ENCODE assay signal across 8 mouse cellular contexts in the genomic region with DNA sequence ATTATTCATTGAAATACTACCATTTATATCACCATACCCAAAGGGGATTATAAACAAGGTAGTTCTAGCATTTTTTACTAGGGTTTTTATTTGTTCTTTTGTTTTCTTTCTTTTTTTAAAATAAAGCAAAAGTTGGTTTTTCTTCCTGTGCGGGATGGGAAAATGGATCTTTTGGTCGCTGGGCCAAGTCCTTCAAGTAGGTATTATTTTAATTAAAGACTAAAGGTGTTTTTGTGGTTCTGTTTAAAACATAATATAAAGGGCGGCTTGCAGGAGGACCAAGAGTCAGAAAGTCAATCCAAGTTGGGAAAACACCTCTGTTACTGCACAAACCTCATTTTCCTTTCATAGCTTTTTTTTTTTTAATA. TPM values are rescaled to one million over a fixed set of nuclear protein-coding genes. Genes with fewer than 3 reads are reported as not detected.
DNase-seq lines count a peak whose midpoint lies in the region; ATAC-seq and TF ChIP-seq lines count a peak whose summit lies in the region.

No protein-coding gene starts in this region.

- TF ChIP-seq EP300 in MEL (IDR thresholded peaks at IDR 0.05; ENCODE audit: low read depth in 1 of 2, low read length in 2 of 2), result no peak

- TF ChIP-seq RAD21 in MEL (IDR thresholded peaks at IDR 0.05; ENCODE audit: low read depth, low read length), result no peak

- peaks cover 43% of the 10 kb centered on the region for H3K79me2 ChIP-seq in MEL (ENCODE audit: control insufficient read depth, insufficient read depth, low read length, poor library complexity)

- H3K36me3 ChIP-seq in heart, embryonic 16.5 days (ENCODE audit: control insufficient read depth, insufficient read depth), result peaks cover 3% of the 10 kb centered on the region; the same call in 1 of the 2 replicates
- H3K36me3 ChIP-seq in MEL (ENCODE audit: control insufficient read depth in 1 of 2, insufficient read depth in 2 of 2, low read length in 2 of 2), result peaks cover 2 to 32% of the 10 kb centered on the region in 2 experiments; a peak in 3 of 4 replicates
- no peaks in the 10 kb centered on the region for H3K36me3 ChIP-seq in hindbrain, embryonic 12.5 days
- H3K36me3 ChIP-seq in midbrain, embryonic 12.5 days, result no peaks in the 10 kb centered on the region

- DNase-seq in heart, adult 8-10 months (ENCODE audit: low spot score), result no peak
- peak; percentile 45 for DNase-seq in MEL (ENCODE audit: low read depth, low spot score)
- DNase-seq in adrenal gland, adult 2 months, result no peak
- DNase-seq in embryo, embryonic 9.5 days (ENCODE audit: extremely low spot score), result no peak
- no peak for DNase-seq in yolk sac, embryonic 10.5 days (ENCODE audit: low spot score)

- no peaks in the 10 kb centered on the region for H3K27me3 ChIP-seq in heart, embryonic 16.5 days (ENCODE audit: control insufficient read depth, insufficient read depth, low read length)
- H3K27me3 ChIP-seq in MEL (ENCODE audit: control insufficient read depth in 1 of 2, insufficient read depth in 2 of 2, low read length in 2 of 2), result no peaks in the 10 kb centered on the region
- H3K27me3 ChIP-seq in hindbrain, embryonic 12.5 days, result no peaks in the 10 kb centered on the region
- no peaks in the 10 kb centered on the region for H3K27me3 ChIP-seq in midbrain, embryonic 12.5 days

- H3K9ac ChIP-seq in heart, embryonic 16.5 days (ENCODE audit: low read length), result peak overlapping the region; percentile 81
- H3K9ac ChIP-seq in MEL (ENCODE audit: control insufficient read depth, low read depth, low read length, poor library complexity, severe bottlenecking), result peak overlapping the region; percentile 97
- peak overlapping the region; percentile 82 for H3K9ac ChIP-seq in hindbrain, embryonic 12.5 days
- peak overlapping the region; percentile 75 for H3K9ac ChIP-seq in midbrain, embryonic 12.5 days (replicated peaks)

- H3K9me3 ChIP-seq in heart, embryonic 16.5 days (replicated peaks; ENCODE audit: control insufficient read depth, low read length), result no peaks in the 10 kb centered on the region
- no peaks in the 10 kb centered on the region for H3K9me3 ChIP-seq in MEL (replicated peaks; ENCODE audit: insufficient read depth, low read length)
- H3K9me3 ChIP-seq in hindbrain, embryonic 12.5 days (replicated peaks), result no peaks in the 10 kb centered on the region
- no peaks in the 10 kb centered on the region for H3K9me3 ChIP-seq in midbrain, embryonic 12.5 days

- peaks cover 38% of the 10 kb centered on the region for H3K4me1 ChIP-seq in heart, embryonic 16.5 days (ENCODE audit: control insufficient read depth, insufficient read depth, low read length)
- peaks cover 12 to 13% of the 10 kb centered on the region in 2 experiments for H3K4me1 ChIP-seq in MEL (ENCODE audit: control insufficient read depth in 1 of 2, insufficient read depth in 2 of 2, low read length in 2 of 2)
- H3K4me1 ChIP-seq in hindbrain, embryonic 12.5 days, result peaks cover 47% of the 10 kb centered on the region
- peaks cover 60% of the 10 kb centered on the region for H3K4me1 ChIP-seq in midbrain, embryonic 12.5 days

- H3K27ac ChIP-seq in heart, embryonic 16.5 days (ENCODE audit: low read length), result peak overlapping the region; percentile 96
- H3K27ac ChIP-seq in MEL (ENCODE audit: control insufficient read depth, low read depth, low read length), result peak overlapping the region; percentile 99
- H3K27ac ChIP-seq in hindbrain, embryonic 12.5 days, result peak overlapping the region; percentile 98; the same call in 1 of the 2 replicates
- H3K27ac ChIP-seq in midbrain, embryonic 12.5 days (replicated peaks), result peak overlapping the region; percentile 99

- TF ChIP-seq CTCF in MEL (IDR thresholded peaks at IDR 0.05 in 2 of 3, conservative IDR thresholded peaks at IDR 0.05 in 1 of 3; ENCODE audit: control insufficient read depth in 1 of 3, insufficient read depth in 1 of 3, low read depth in 2 of 3, low read length in 3 of 3, poor library complexity in 1 of 3, severe bottlenecking in 1 of 3), result no peak

- 39% methylated on average over 3 of the region's 3 CpGs for WGBS in heart, embryonic 16.5 days
- 15% methylated on average over 3 of the region's 3 CpGs for WGBS in hindbrain, embryonic 12.5 days
- WGBS in midbrain, embryonic 12.5 days, result 13% methylated on average over 3 of the region's 3 CpGs

- peak overlapping the region; percentile 87 for H3K4me2 ChIP-seq in heart, embryonic 16.5 days (ENCODE audit: low read depth, low read length)
- H3K4me2 ChIP-seq in hindbrain, embryonic 12.5 days (replicated peaks), result peak overlapping the region; percentile 94
- H3K4me2 ChIP-seq in midbrain, embryonic 12.5 days (replicated peaks), result peak overlapping the region; percentile 89

- H3K4me3 ChIP-seq in heart, embryonic 16.5 days (ENCODE audit: low read length), result peak overlapping the region; percentile 55
- peak overlapping the region; percentile 81 to 91 for H3K4me3 ChIP-seq in MEL (ENCODE audit: control insufficient read depth in 1 of 2, insufficient read depth in 1 of 2, low read depth in 2 of 2, low read length in 2 of 2)
- peak overlapping the region; percentile 59 for H3K4me3 ChIP-seq in hindbrain, embryonic 12.5 days
- peak overlapping the region; percentile 58 for H3K4me3 ChIP-seq in midbrain, embryonic 12.5 days

- no peak for TF ChIP-seq POLR2A in MEL (IDR thresholded peaks at IDR 0.05; ENCODE audit: control insufficient read depth in 1 of 2, insufficient read depth in 1 of 2, low read depth in 1 of 2, low read length in 2 of 2, poor library complexity in 1 of 2)

- ATAC-seq in heart, embryonic 16.5 days (replicated peaks; ENCODE audit: extremely low read depth, insufficient read depth, low FRiP score), result no peak
- no peak for ATAC-seq in hindbrain, embryonic 12.5 days (ENCODE audit: low FRiP score)
- no peak for ATAC-seq in midbrain, embryonic 12.5 days (ENCODE audit: low FRiP score, low read depth)

TF ChIP-seq in MEL, 35 proteins besides CTCF, POLR2A, EP300 and RAD21:
- TF ChIP-seq ZMIZ1 (IDR thresholded peaks at IDR 0.05; ENCODE audit: low read depth, low read length) (0 out of 2 replicates have a peak, but pooled peaks have one; percentile 2), KAT2A (conservative IDR thresholded peaks at IDR 0.05; ENCODE audit: low read depth, low read length) (no peak), USF2 (IDR thresholded peaks at IDR 0.05; ENCODE audit: borderline replicate concordance in 1 of 2, insufficient read depth in 1 of 2, low read depth in 1 of 2, low read length in 2 of 2) (no peak), SIN3A (IDR thresholded peaks at IDR 0.05; ENCODE audit: low read length) (peak; percentile 28; the same call in 1 of the 2 replicates), POLR2AphosphoS5 (IDR thresholded peaks at IDR 0.05; ENCODE audit: borderline replicate concordance, low read depth, low read length) (no peak), ZNF384 (IDR thresholded peaks at IDR 0.05; ENCODE audit: low read depth, low read length) (peak; percentile 64), CHD1 (IDR thresholded peaks at IDR 0.05; ENCODE audit: low read depth, low read length) (0 out of 2 replicates have a peak, but pooled peaks have one; percentile 41)

RNA-seq across cellular contexts. Expression of gene Cdkn1b, which starts 6.1 kb away (rescaled TPM):
- polyA plus RNA-seq in heart, embryonic 16.5 days (2015; fragmentation: Nextera tagmentation; extraction: Ambion mirVana), result 14.7 TPM in 2 replicates
- 10 to 100 TPM; 29.5 to 43.4 (median 38.7) TPM for total RNA-seq in heart, adult 8-10 months (2022)
- 7.7 and 12.0 TPM in 2 replicates for total RNA-seq in MEL (2012; rRNA removed)
- polyA plus RNA-seq in MEL (2012; ENCODE audit: insufficient read depth in 1 of 2, insufficient read length in 2 of 2, low read depth in 1 of 2, low replicate concordance in 2 of 2, missing spikeins in 1 of 2), result 10 to 100 TPM in 1 of 2 experiments, not detected in 1; 21.2 TPM
- 24.9 and 25.7 TPM in 2 replicates for polyA plus RNA-seq in hindbrain, embryonic 12.5 days (2016; fragmentation: Nextera tagmentation; extraction: Ambion mirVana)
- polyA plus RNA-seq in midbrain, embryonic 12.5 days (2016; fragmentation: Nextera tagmentation; extraction: Ambion mirVana), result 28.3 and 30.0 TPM in 2 replicates
- total RNA-seq in adrenal gland, adult 2 months (2021), result 10 to 100 TPM; 41.5 to 42.2 TPM
- polyA plus RNA-seq in adrenal gland, adult 2 months (2012; rRNA removed), result 24.5 and 31.9 TPM in 2 replicates

RNA-seq across cellular contexts. Expression of gene Gpr19, which starts 27.9 kb away (rescaled TPM):
- polyA plus RNA-seq in heart, embryonic 16.5 days (2015; fragmentation: Nextera tagmentation; extraction: Ambion mirVana), result 9.1 and 10.6 TPM in 2 replicates
- total RNA-seq in heart, adult 8-10 months (2022), result 1 to 10 TPM; 2.6 to 5.8 (median 3.9) TPM
- total RNA-seq in MEL (2012; rRNA removed), result 8.4 and 9.0 TPM in 2 replicates
- 10 to 100 TPM in 1 of 2 experiments, not detected in 1; 11.7 TPM for polyA plus RNA-seq in MEL (2012; ENCODE audit: insufficient read depth in 1 of 2, insufficient read length in 2 of 2, low read depth in 1 of 2, low replicate concordance in 2 of 2, missing spikeins in 1 of 2)
- polyA plus RNA-seq in hindbrain, embryonic 12.5 days (2016; fragmentation: Nextera tagmentation; extraction: Ambion mirVana), result 31.3 and 31.8 TPM in 2 replicates
- 42.4 and 42.7 TPM in 2 replicates for polyA plus RNA-seq in midbrain, embryonic 12.5 days (2016; fragmentation: Nextera tagmentation; extraction: Ambion mirVana)
- total RNA-seq in adrenal gland, adult 2 months (2021), result 1 to 10 TPM; 5.2 to 8.6 TPM
- 9.6 and 9.9 TPM in 2 replicates for polyA plus RNA-seq in adrenal gland, adult 2 months (2012; rRNA removed)

RNA-seq across cellular contexts. Expression of gene Apold1, which starts 55.2 kb away (rescaled TPM):
- 8.9 and 9.9 TPM in 2 replicates for polyA plus RNA-seq in heart, embryonic 16.5 days (2015; fragmentation: Nextera tagmentation; extraction: Ambion mirVana)
- 1 to 10 TPM; 4.8 to 7.5 (median 5.6) TPM for total RNA-seq in heart, adult 8-10 months (2022)
- 0.07 and 0.12 TPM in 2 replicates for total RNA-seq in MEL (2012; rRNA removed)
- polyA plus RNA-seq in MEL (2012; ENCODE audit: insufficient read depth in 1 of 2, insufficient read length in 2 of 2, low read depth in 1 of 2, low replicate concordance in 2 of 2, missing spikeins in 1 of 2), result under 1 TPM in 1 of 2 experiments, not detected in 1; 0.08 TPM
- polyA plus RNA-seq in hindbrain, embryonic 12.5 days (2016; fragmentation: Nextera tagmentation; extraction: Ambion mirVana), result 4.5 TPM in 2 replicates
- polyA plus RNA-seq in midbrain, embryonic 12.5 days (2016; fragmentation: Nextera tagmentation; extraction: Ambion mirVana), result 3.6 and 3.9 TPM in 2 replicates
- total RNA-seq in adrenal gland, adult 2 months (2021), result 1 to 10 TPM; 3.9 to 4.7 TPM
- polyA plus RNA-seq in adrenal gland, adult 2 months (2012; rRNA removed), result 2.0 TPM in 2 replicates
